8 mouse cellular contexts compared by ENCODE assay signal in the genomic region with DNA sequence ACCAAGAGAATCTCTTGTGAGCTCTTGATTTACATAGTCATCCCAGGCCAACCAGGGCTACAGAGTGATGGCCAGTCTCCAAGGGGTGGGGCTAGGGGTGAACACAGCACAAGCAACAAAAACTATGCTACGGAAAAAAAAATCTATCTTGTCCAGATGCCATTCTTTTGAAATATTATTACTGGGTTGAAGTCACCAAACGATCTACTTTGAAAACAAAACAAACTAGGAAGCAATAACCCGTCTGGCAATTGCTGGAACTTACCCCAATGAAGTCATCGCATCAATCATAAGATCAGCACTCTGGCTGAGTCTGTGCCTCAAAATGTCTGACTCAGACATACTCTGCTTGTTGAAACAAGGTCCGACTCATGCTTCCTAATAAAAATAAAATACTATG. TPM values are rescaled to one million over a fixed set of nuclear protein-coding genes. Genes with fewer than 3 reads are reported as not detected.
A peak's percentile ranks its signal among the peaks of the same experiment; 100 is the strongest.
DNase-seq lines count a peak whose midpoint lies in the region; ATAC-seq and TF ChIP-seq lines count a peak whose summit lies in the region.

No protein-coding gene starts in this region.

- H3K27me3 ChIP-seq in thymus, adult 2 months (ENCODE audit: control insufficient read depth, insufficient read depth, low read length): no peaks in the 10 kb centered on the region
- no peaks in the 10 kb centered on the region for H3K27me3 ChIP-seq in hindbrain, postnatal 0 days (ENCODE audit: insufficient read depth, low read length)

- WGBS in thymus, adult 2 months: 7% methylated on average over 5 of the region's 5 CpGs
- WGBS in hindbrain, postnatal 0 days: 5% methylated on average over 5 of the region's 5 CpGs

- H3K9ac ChIP-seq in hindbrain, postnatal 0 days (replicated peaks; ENCODE audit: low read length): peak overlapping the region; percentile 95

- peak; percentile 19 for DNase-seq in thymus, adult 2 months
- no peak for DNase-seq in thymus, postnatal 36 days
- peak; percentile 92 for DNase-seq in cerebellum, postnatal 10 days
- DNase-seq in gastrocnemius, postnatal 10 days: peak; percentile 80
- peak; percentile 73 for DNase-seq in hindbrain, postnatal 0 days (ENCODE audit: low spot score)
- peak; percentile 31 to 82 for DNase-seq in left cerebral cortex, postnatal 10 days (ENCODE audit: extremely low spot score in 1 of 2, low spot score in 2 of 2)
- DNase-seq in spleen, postnatal 10 days (ENCODE audit: low spot score in 2 of 2): peak; percentile 33 to 70

- intact Hi-C loops in left cerebral cortex, postnatal 10 days (cut with DNase I): loop anchor here (2.0 kb wide), 2 partner anchors 53 to 93 kb away; no protein-coding TSS in a partner anchor

- TF ChIP-seq POLR2A in thymus, adult 2 months (IDR thresholded peaks at IDR 0.05; ENCODE audit: control insufficient read depth, extremely low read depth, insufficient read depth, low read length, poor library complexity): no peak

- no peak for TF ChIP-seq CTCF in thymus, adult 2 months (IDR thresholded peaks at IDR 0.05; ENCODE audit: borderline replicate concordance, control insufficient read depth, extremely low read depth, insufficient read depth, low read length, poor library complexity)
- no peak for TF ChIP-seq CTCF in hindbrain, postnatal 0 days (IDR thresholded peaks at IDR 0.05; ENCODE audit: low read depth)

- peaks cover 18% of the 10 kb centered on the region for H3K36me3 ChIP-seq in thymus, adult 2 months (ENCODE audit: control insufficient read depth, insufficient read depth, low read length)
- H3K36me3 ChIP-seq in hindbrain, postnatal 0 days (ENCODE audit: insufficient read depth, low read length): peaks cover 5% of the 10 kb centered on the region; the same call in 1 of the 2 replicates

- H3K9me3 ChIP-seq in hindbrain, postnatal 0 days (ENCODE audit: low read length): no peaks in the 10 kb centered on the region

- no peaks in the 10 kb centered on the region; the same call in 1 of the 2 replicates for H3K4me1 ChIP-seq in thymus, adult 2 months (replicated peaks; ENCODE audit: control insufficient read depth, insufficient read depth, low read length)
- H3K4me1 ChIP-seq in hindbrain, postnatal 0 days (ENCODE audit: insufficient read depth, low read length): peaks cover 14% of the 10 kb centered on the region

- H3K27ac ChIP-seq in thymus, adult 2 months (ENCODE audit: control insufficient read depth, insufficient read depth, low read length): no peak overlapping the region; the same call in 1 of the 2 replicates
- peak overlapping the region; percentile 100 for H3K27ac ChIP-seq in hindbrain, postnatal 0 days

- no peak for ATAC-seq in hindbrain, postnatal 0 days
- 0 out of 2 replicates have a peak, but pooled peaks have one; percentile 14 for ATAC-seq in megakaryocyte, adult 5-6 weeks (ENCODE audit: poor library complexity, severe bottlenecking)

- H3K4me2 ChIP-seq in hindbrain, postnatal 0 days (ENCODE audit: low read depth, low read length): peak overlapping the region; percentile 93

- no peak overlapping the region for H3K4me3 ChIP-seq in thymus, adult 2 months (ENCODE audit: control insufficient read depth, insufficient read depth, low read length)
- peak overlapping the region; percentile 79 for H3K4me3 ChIP-seq in hindbrain, postnatal 0 days (ENCODE audit: low read length)

RNA-seq across cellular contexts. Expression of a gene that starts 1.2 kb away (rescaled TPM):
- polyA plus RNA-seq in thymus, adult 2 months (2012; rRNA removed): 2,301 and 2,384 TPM in 2 replicates
- 1,000 to 10,000 TPM; 1,047 to 1,133 TPM for total RNA-seq in gastrocnemius, postnatal 10 days (2021)
- total RNA-seq in hindbrain, postnatal 0 days (2014; rRNA removed): 1,525 and 1,633 TPM in 2 replicates
- polyA plus RNA-seq in hindbrain, postnatal 0 days (2015; fragmentation: Nextera tagmentation; extraction: Ambion mirVana): 4,229 and 4,277 TPM in 2 replicates
- 1,000 to 10,000 TPM; 1,760 to 1,780 TPM for total RNA-seq in left cerebral cortex, postnatal 10 days (2021)
- total RNA-seq in megakaryocyte, adult 5-6 weeks (2015): 1,447 and 1,627 TPM in 2 replicates
- total RNA-seq in megakaryocyte, adult 5-6 weeks (2017): 835 and 1,053 TPM in 2 replicates

RNA-seq across cellular contexts. Expression of a gene that starts 10.7 kb away (rescaled TPM):
- 12.9 and 13.7 TPM in 2 replicates for polyA plus RNA-seq in thymus, adult 2 months (2012; rRNA removed)
- total RNA-seq in gastrocnemius, postnatal 10 days (2021): 10 to 100 TPM; 14.0 to 21.9 TPM
- total RNA-seq in hindbrain, postnatal 0 days (2014; rRNA removed): 57.9 and 64.1 TPM in 2 replicates
- polyA plus RNA-seq in hindbrain, postnatal 0 days (2015; fragmentation: Nextera tagmentation; extraction: Ambion mirVana): 32.8 and 37.6 TPM in 2 replicates
- 10 to 100 TPM; 38.0 to 42.0 TPM for total RNA-seq in left cerebral cortex, postnatal 10 days (2021)
- 5.2 and 8.7 TPM in 2 replicates for total RNA-seq in megakaryocyte, adult 5-6 weeks (2015)
- 3.1 and 3.9 TPM in 2 replicates for total RNA-seq in megakaryocyte, adult 5-6 weeks (2017)

RNA-seq across cellular contexts. Expression of a gene that starts 24.5 kb away (rescaled TPM):
- polyA plus RNA-seq in thymus, adult 2 months (2012; rRNA removed): 95.4 and 96.0 TPM in 2 replicates
- 1 to 10 TPM; 2.0 TPM for total RNA-seq in gastrocnemius, postnatal 10 days (2021)
- 46.2 and 51.0 TPM in 2 replicates for total RNA-seq in hindbrain, postnatal 0 days (2014; rRNA removed)
- polyA plus RNA-seq in hindbrain, postnatal 0 days (2015; fragmentation: Nextera tagmentation; extraction: Ambion mirVana): 24.4 and 24.9 TPM in 2 replicates
- total RNA-seq in left cerebral cortex, postnatal 10 days (2021): 10 to 100 TPM; 27.8 to 30.0 TPM
- total RNA-seq in megakaryocyte, adult 5-6 weeks (2015): 24.9 and 27.9 TPM in 2 replicates
- 46.6 and 51.1 TPM in 2 replicates for total RNA-seq in megakaryocyte, adult 5-6 weeks (2017)

Comparison
In these comparisons a context has a peak if more than half of its experiments do, and no peak if none do; other contexts are left out.
1. DNase-seq: peak in thymus, adult 2 months (single experiment), cerebellum, postnatal 10 days (2 of 2), gastrocnemius, postnatal 10 days (single experiment), hindbrain, postnatal 0 days (single experiment), left cerebral cortex, postnatal 10 days (2 of 2) and spleen, postnatal 10 days (2 of 2); none in thymus, postnatal 36 days (0 of 2).
2. RNA of a gene that starts 24.5 kb away (total RNA-seq): 24.9 to 51.1 TPM in megakaryocyte, adult 5-6 weeks, 46.2 to 51.0 TPM in hindbrain, postnatal 0 days and 27.8 to 30.0 TPM in left cerebral cortex, postnatal 10 days; 2.0 TPM in gastrocnemius, postnatal 10 days; every median in the first group is over 4 times any median in the second.